Mouse (Mus musculus) intestine, embryonic 14.5 days (tissue): ENCODE measurements around the gene Rpl37a. TPM values are rescaled to one million over a fixed set of nuclear protein-coding genes. Genes with fewer than 3 reads are reported as not detected.

ENCODE experiments used
- ATAC-seq: fragments of 200-750 bp; cut with Nextera tagmentation; replicated peaks from 2 replicates; pipeline ENCODE4 v1.8.0; 2017; ENCODE audit warnings: low read depth, moderate number of reproducible peaks, moderate TSS enrichment, moderate library complexity; ENCODE audit not compliant: low FRiP score, low TSS enrichment
- DNase-seq: peaks from one replicate; pipeline ENCODE4 v3.0.0-alpha.2; 2018; ENCODE audit warnings: low spot score
- H3K27ac ChIP-seq: fragments of 300-500 bp; sonication (generic); 2 replicates; pipeline ENCODE4 v1.5.1; 2014; ENCODE audit warnings: low read depth, mild to moderate bottlenecking, control low read depth
- H3K27me3 ChIP-seq: fragments of 300-500 bp; sonication (generic); replicated peaks from 2 replicates; pipeline ENCODE4 v1.6.1; 2014; ENCODE audit warnings: low read length, control low read depth; ENCODE audit not compliant: control insufficient read depth, insufficient read depth
- H3K36me3 ChIP-seq: fragments of 300-500 bp; sonication (generic); 2 replicates; pipeline ENCODE4 v1.6.1; 2014; ENCODE audit warnings: low read length, control low read depth; ENCODE audit not compliant: control insufficient read depth, insufficient read depth
- H3K4me1 ChIP-seq: fragments of 300-500 bp; sonication (generic); replicated peaks from 2 replicates; pipeline ENCODE4 v1.6.1; 2014; ENCODE audit warnings: low read length, control low read depth, mixed read lengths; ENCODE audit not compliant: control insufficient read depth, insufficient read depth
- H3K4me2 ChIP-seq: fragments of 300-500 bp; sonication (generic); 2 replicates; pipeline ENCODE4 v1.6.1; 2014; ENCODE audit warnings: low read length
- H3K4me3 ChIP-seq: fragments of 300-500 bp; sonication (generic); 2 replicates; pipeline ENCODE4 v1.5.1; 2014; ENCODE audit warnings: low read depth, low read length, control low read depth, mixed read lengths
- H3K9ac ChIP-seq: fragments of 300-500 bp; sonication (generic); 2 replicates; pipeline ENCODE4 v1.6.1; 2014; ENCODE audit warnings: mild to moderate bottlenecking, low read length
- H3K9me3 ChIP-seq: fragments of 300-500 bp; sonication (generic); 2 replicates; pipeline ENCODE4 v1.6.1; 2016; ENCODE audit warnings: low read length, control low read depth; ENCODE audit not compliant: control insufficient read depth
- WGBS: fragments of 180-500 bp; shearing (Covaris S2); extraction: QIAGEN DNeasy Blood & Tissue Kit; methylation state at CpG from one replicate; pipeline ENCODE4 v1.1.7; 2014; 5-methylcytosine and 5-hydroxymethylcytosine counted together
- polyA plus RNA-seq: library from polyadenylated mRNA; unstranded; fragments of >200 nt; fragmentation: Nextera tagmentation; extraction: Ambion mirVana; gene quantifications from 2 replicates; pipeline ENCODE4 v1.2.1, GENCODE M21; 2014

The Rpl37a gene
- polyA plus RNA-seq, 1 experiment from 2014 or later: 2,681 TPM

DNA sequence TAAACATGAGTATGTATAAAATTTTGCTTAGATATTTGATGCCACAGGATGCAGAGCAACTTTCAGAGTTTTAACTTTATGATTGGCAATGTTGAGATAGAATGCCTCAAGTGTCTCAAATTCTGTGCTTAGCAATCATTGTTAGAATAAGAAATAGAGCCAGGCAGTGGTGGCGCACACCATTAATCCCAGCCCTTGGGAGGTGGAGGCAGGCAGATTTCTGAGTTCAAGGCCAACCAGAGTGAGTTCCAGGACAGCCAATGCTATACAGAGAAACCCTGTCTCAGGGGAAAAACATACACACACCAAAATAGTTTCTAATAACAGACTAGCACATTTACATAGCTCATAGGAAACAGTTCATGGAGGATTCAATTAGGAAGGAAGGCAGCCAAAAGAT, 4.0 kb downstream of the Rpl37a start:
- H3K9me3 ChIP-seq: no peaks in the 10 kb centered on the region
- no peak overlapping the region for H3K9ac ChIP-seq
- peaks cover 42% of the 10 kb centered on the region for H3K36me3 ChIP-seq
- no peaks in the 10 kb centered on the region for H3K27me3 ChIP-seq
- no peak overlapping the region for H3K4me2 ChIP-seq
- DNase-seq (no peak), ATAC-seq (no peak)
- H3K27ac ChIP-seq: no peak overlapping the region
- no peak overlapping the region for H3K4me3 ChIP-seq
- 89% methylated on average over 1 of the region's 1 CpGs for WGBS
- peaks cover 9% of the 10 kb centered on the region for H3K4me1 ChIP-seq

DNA sequence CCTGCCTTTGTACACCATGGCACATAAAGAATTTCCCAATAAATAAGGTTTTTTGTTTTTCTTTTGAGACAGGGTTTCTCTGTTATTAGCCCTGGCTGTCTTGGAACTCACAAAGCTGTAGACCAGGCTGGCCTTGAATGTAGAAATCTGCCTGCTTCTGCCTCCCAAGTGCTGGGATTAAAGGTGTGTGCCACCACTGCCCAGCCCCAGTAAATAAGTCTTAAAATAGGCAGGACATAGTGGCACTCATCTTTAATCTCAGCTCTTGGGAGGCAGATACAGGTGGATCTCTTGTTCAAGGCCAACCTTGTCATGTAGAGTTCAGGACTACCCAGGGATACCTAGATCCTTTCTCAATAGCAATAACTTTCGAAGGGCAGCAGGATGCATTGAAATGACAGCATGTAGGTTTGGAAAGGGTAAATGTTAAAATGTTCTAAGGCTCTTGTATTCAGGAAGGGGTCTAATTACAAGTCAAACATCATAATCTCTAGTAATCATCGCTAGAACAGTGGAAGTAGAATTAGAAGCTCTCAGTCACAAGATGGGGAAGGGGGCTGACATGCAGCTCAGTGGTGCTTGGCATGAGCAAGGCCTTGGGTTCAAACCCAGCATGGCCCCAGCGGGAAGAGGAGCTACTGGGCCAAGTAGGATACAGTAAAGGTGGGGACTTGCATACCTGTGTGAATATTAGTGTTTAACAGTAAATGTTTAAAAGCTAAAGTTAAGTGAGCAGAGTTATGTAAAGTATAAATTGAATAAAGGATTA, 4.7 kb downstream of the Rpl37a start:
- Histone ChIP-seq H3K4me1 (peaks cover 9% of the 10 kb centered on the region), H3K27ac (no peak overlapping the region), H3K9ac (no peak overlapping the region), H3K9me3 (no peaks in the 10 kb centered on the region), H3K27me3 (no peaks in the 10 kb centered on the region), H3K36me3 (peaks cover 42% of the 10 kb centered on the region), H3K4me3 (no peak overlapping the region), H3K4me2 (no peak overlapping the region)
- WGBS: 81% methylated on average over 3 of the region's 3 CpGs
- ATAC-seq (no peak), DNase-seq (no peak)

DNA sequence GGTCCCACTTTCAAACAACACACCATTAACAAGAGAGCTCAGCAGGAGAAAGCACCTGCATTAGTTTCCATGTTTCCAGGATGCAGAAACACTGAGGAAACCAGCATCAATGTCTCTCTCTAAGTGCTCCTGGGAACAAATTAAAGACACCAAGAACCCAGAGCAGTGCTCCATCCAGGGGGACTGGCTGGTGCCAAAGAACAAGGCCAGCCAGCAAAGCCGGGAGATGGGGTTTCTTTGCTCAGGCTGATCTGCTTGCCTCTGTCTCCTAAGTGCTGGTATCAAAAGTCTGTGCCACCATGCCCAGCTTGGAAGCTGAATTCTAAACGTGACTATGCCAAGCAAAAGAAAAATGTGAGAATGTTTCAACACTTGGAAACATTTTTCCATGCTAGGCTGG, 5.3 kb downstream of the Rpl37a start:
- Histone ChIP-seq H3K4me1 (peaks cover 9% of the 10 kb centered on the region), H3K27me3 (no peaks in the 10 kb centered on the region), H3K36me3 (peaks cover 42% of the 10 kb centered on the region), H3K9me3 (no peaks in the 10 kb centered on the region), H3K9ac (no peak overlapping the region), H3K4me3 (no peak overlapping the region), H3K27ac (0 out of 2 replicates have a peak overlapping the region, but pooled peaks have one; percentile 9), H3K4me2 (no peak overlapping the region)
- DNase-seq (no peak), ATAC-seq (no peak)
- 50% methylated on average over 2 of the region's 2 CpGs for WGBS

DNA sequence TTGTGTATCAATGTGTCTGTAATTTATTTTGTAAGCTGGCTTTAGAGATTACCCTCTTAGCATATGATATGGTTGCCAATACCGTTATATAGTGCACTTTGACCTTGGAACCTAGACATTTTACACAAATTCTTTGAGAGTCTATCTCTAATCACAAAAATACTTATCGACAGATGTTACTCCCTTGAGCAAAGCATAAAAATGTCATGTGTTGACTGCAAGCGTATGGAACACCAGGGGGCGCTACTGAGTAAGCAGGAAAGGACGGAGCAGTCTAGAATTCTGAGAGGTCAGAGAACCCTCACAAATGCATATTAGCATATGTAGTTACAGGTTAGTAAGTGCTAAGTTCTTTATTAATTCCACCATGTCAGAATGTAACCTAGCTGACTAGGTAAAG, 5.8 kb downstream of the Rpl37a start:
- Histone ChIP-seq H3K4me2 (no peak overlapping the region), H3K4me3 (no peak overlapping the region), H3K4me1 (peaks cover 9% of the 10 kb centered on the region), H3K36me3 (peaks cover 42% of the 10 kb centered on the region), H3K27me3 (no peaks in the 10 kb centered on the region), H3K9ac (no peak overlapping the region), H3K9me3 (no peaks in the 10 kb centered on the region), H3K27ac (no peak overlapping the region)
- WGBS: 11% methylated on average over 5 of the region's 5 CpGs
- ATAC-seq (0 out of 2 replicates have a peak, but pooled peaks have one; percentile 42), DNase-seq (peak; percentile 88)

DNA sequence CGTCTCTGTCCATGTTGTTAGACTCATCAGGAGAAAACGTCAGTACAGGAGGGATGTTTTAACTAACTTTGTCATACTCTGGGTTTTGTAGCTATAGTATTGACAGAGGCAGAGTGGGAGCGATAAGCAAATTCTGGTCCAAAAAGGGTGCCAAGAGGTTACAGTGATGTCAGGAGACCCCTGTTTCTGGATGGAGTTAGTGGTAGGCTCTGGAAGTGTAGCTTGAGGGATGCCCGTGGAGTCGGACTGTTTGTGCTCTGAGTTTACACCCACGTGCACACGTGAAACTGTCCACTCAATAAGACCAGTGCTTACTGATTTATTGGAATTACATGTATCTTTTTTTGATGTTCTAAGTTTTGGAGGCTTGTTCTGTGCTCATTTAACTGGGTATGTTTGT, 6.5 kb downstream of the Rpl37a start:
- H3K36me3 ChIP-seq: peaks cover 39% of the 10 kb centered on the region
- no peaks in the 10 kb centered on the region for H3K9me3 ChIP-seq
- DNase-seq (no peak), ATAC-seq (no peak)
- H3K9ac ChIP-seq: no peak overlapping the region
- no peak overlapping the region for H3K27ac ChIP-seq
- no peaks in the 10 kb centered on the region for H3K27me3 ChIP-seq
- H3K4me2 ChIP-seq: no peak overlapping the region
- no peak overlapping the region for H3K4me3 ChIP-seq
- WGBS: 88% methylated on average over 7 of the region's 7 CpGs
- peaks cover 7% of the 10 kb centered on the region for H3K4me1 ChIP-seq

DNA sequence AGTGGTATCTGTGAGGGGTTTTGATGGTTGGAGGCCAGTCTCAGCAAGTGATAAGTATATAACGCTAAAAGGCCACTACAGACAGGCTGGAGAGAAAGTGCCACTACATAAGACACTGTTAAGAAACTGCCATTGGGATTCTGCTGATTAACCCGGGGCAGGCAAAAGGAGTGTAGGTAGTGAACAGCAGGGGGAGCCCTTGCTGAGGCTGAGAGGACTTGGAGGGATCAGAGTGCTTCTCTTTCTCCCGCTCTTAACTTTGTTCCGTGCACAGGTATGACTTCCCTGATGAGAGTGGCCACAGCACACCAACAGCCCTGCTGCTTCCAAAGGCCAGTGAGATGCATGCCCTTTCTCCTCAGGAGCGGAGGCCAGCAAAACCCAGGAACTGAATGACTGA, 7.8 kb downstream of the Rpl37a start:
- DNase-seq (peak; percentile 78), ATAC-seq (peak; percentile 53; the same call in 1 of the 2 replicates)
- Histone ChIP-seq H3K4me3 (no peak overlapping the region), H3K27me3 (no peaks in the 10 kb centered on the region), H3K9me3 (no peaks in the 10 kb centered on the region), H3K4me2 (no peak overlapping the region), H3K36me3 (peaks cover 26% of the 10 kb centered on the region), H3K27ac (no peak overlapping the region), H3K4me1 (no peaks in the 10 kb centered on the region), H3K9ac (no peak overlapping the region)
- WGBS: 23% methylated on average over 5 of the region's 5 CpGs

DNA sequence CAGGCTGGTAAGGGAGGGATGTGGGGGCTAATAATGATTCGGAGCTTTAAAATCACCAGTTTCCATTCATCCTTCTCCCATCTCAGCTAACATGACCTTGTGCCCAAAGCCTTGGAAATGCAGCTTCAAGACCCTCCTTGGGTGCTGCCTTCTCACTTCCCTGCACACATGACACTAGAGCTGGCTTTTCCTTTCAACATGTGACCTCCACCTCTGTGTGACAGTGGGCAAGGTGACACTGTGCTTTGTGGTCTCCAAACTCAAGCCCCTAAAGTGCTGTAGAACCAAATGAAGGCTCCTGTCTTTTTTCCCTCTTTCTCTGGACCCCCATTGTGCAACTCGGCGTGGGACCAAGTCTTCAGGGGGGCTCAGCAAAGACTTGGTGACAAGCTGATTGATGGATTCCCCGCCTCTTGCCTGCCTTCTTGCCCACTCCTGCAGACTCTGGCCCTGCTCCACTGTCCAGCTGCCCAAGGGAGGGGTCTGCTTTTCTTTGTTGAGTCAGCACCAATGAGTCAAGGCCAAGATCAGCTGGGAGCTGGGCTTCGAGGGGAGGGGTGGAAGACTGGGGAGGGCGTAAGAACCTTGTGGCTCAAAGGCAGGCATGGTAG, 9.1 kb downstream of the Rpl37a start:
- H3K27ac ChIP-seq: no peak overlapping the region
- peaks cover 12% of the 10 kb centered on the region for H3K36me3 ChIP-seq
- H3K4me3 ChIP-seq: no peak overlapping the region
- ATAC-seq: no peak
- H3K4me1 ChIP-seq: no peaks in the 10 kb centered on the region
- WGBS: 61% methylated on average over 6 of the region's 6 CpGs
- no peak for DNase-seq
- H3K27me3 ChIP-seq: no peaks in the 10 kb centered on the region
- no peak overlapping the region for H3K9ac ChIP-seq
- H3K4me2 ChIP-seq: no peak overlapping the region
- H3K9me3 ChIP-seq: no peaks in the 10 kb centered on the region

DNA sequence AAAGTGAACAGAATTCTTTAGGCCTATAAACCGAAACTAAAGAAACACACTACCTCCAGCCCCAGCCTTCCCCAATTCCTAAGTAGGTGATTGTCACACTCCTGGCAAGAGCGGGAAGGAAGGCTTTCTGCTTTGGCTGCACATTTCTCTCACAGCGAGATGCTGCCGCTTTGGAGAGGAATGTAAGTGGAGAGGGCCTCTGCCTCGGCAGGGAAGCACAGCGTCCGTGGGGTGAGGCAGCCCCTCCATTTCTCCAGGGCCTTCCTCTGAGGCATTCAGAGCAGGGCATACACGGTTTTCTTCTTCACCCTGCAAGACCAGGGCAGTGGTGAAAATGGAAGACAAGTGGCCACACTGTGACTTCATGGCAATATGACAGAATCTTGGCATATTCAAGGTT, 11.6 kb downstream of the Rpl37a start:
- no peaks in the 10 kb centered on the region for H3K27me3 ChIP-seq
- H3K36me3 ChIP-seq: no peaks in the 10 kb centered on the region
- H3K4me2 ChIP-seq: no peak overlapping the region
- no peak overlapping the region for H3K9ac ChIP-seq
- no peaks in the 10 kb centered on the region for H3K4me1 ChIP-seq
- H3K27ac ChIP-seq: no peak overlapping the region
- WGBS: 56% methylated on average over 8 of the region's 8 CpGs
- no peaks in the 10 kb centered on the region for H3K9me3 ChIP-seq
- no peak for ATAC-seq
- no peak for DNase-seq
- H3K4me3 ChIP-seq: no peak overlapping the region

DNA sequence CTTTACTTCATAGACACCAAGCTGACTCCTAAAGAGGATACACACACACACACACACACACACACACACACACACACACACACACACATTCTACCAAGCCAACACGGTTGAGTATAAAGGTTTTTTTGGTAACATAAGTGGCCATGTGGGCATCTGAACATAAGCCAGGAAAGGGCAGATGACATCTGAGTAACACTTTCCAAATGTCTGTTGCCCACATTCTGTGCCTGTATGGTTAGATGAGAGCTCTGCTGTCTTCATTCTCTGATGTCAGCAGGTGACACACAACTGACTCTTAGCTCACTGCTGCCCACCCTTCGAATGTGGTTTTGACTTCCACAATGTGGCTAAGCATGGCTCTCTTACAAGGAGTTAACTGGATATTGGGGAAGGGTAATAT, 13.3 kb downstream of the Rpl37a start:
- Histone ChIP-seq H3K9me3 (no peaks in the 10 kb centered on the region), H3K36me3 (no peaks in the 10 kb centered on the region), H3K27ac (no peak overlapping the region), H3K9ac (no peak overlapping the region), H3K4me3 (no peak overlapping the region), H3K4me1 (no peaks in the 10 kb centered on the region; the same call in 1 of the 2 replicates), H3K4me2 (no peak overlapping the region), H3K27me3 (no peaks in the 10 kb centered on the region)
- WGBS: 75% methylated on average over 2 of the region's 2 CpGs
- ATAC-seq (no peak), DNase-seq (no peak)
